Mouse (Mus musculus) kidney, adult 2 months (tissue): ENCODE data around the gene 1700037H04Rik.

Experiments
- CTCF ChIP-seq: fragments of 200-500 bp; conservative IDR thresholded peaks from 2 replicates; pipeline ENCODE4 v1.5.1; 2011; ENCODE audit warnings: low read depth, mild to moderate bottlenecking, control low read depth, low read length, moderate library complexity, mixed read lengths; ENCODE audit not compliant: insufficient read depth, insufficient read length
- POLR2A ChIP-seq: fragments of 200-500 bp; IDR thresholded peaks from one replicate; pipeline ENCODE4 v1.6.1; 2011; ENCODE audit warnings: low read depth, low read length, control low read depth

DNA sequence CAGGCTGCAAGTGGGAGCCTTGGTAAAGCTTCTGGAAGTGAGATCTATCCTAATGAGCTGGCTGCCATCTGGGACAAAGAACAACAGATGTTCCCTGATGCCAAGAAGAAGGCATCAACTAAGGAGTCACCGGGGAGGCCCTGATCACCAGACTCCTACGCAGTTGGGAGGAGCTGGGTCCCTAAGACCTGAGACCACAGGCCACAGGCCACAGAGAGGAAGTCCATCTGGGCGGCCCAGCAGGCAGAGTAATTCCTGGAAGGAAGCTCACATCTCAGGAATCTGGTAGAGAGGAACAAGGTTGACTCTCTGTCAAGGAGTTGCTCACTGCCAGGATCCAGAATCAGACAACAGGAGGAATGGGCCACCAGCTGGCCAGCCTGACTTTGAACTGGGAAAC is 35.7 kb downstream of the 1700037H04Rik start:
- TF ChIP-seq CTCF (no peak), POLR2A (no peak)
